Mouse (Mus musculus) heart, embryonic 10.5 days (tissue): ENCODE measurements around the gene Cbx8. TPM values are rescaled to one million over a fixed set of nuclear protein-coding genes. Genes with fewer than 3 reads are reported as not detected.

Experiments
- DNase-seq: peaks from one replicate; pipeline ENCODE4 v3.0.0-alpha.2; 2017; ENCODE audit warnings: low spot score
- H3K27ac ChIP-seq: fragments of 300-500 bp; sonication (generic); 2 replicates; pipeline ENCODE4 v1.5.1; 2016; ENCODE audit warnings: mild to moderate bottlenecking
- H3K27me3 ChIP-seq: fragments of 300-500 bp; sonication (generic); 2 replicates; pipeline ENCODE4 v1.6.1; 2016; ENCODE audit warnings: mild to moderate bottlenecking; ENCODE audit not compliant: poor library complexity, insufficient read depth, severe bottlenecking
- H3K36me3 ChIP-seq: fragments of 300-500 bp; sonication (generic); 2 replicates; pipeline ENCODE4 v1.6.1; 2016; ENCODE audit warnings: mild to moderate bottlenecking, moderate library complexity
- H3K4me1 ChIP-seq: fragments of 300-500 bp; sonication (generic); 2 replicates; pipeline ENCODE4 v1.6.1; 2016; ENCODE audit warnings: mild to moderate bottlenecking
- H3K4me3 ChIP-seq: fragments of 300-500 bp; sonication (generic); 2 replicates; pipeline ENCODE4 v1.5.1; 2016; ENCODE audit warnings: mild to moderate bottlenecking, moderate library complexity
- H3K9me3 ChIP-seq: fragments of 300-500 bp; sonication (generic); 2 replicates; pipeline ENCODE4 v1.6.1; 2016; ENCODE audit warnings: mild to moderate bottlenecking, moderate library complexity
- WGBS: fragments of 180-500 bp; shearing (Covaris S2); methylation state at CpG from one replicate; pipeline ENCODE4 v1.1.7; 2016; 5-methylcytosine and 5-hydroxymethylcytosine counted together
- polyA plus RNA-seq: library from polyadenylated mRNA; unstranded; fragments of >200 nt; fragmentation: Nextera tagmentation; extraction: Ambion mirVana; gene quantifications from 2 replicates; pipeline ENCODE4 v1.2.1, GENCODE M21; 2016

The Cbx8 gene
- polyA plus RNA-seq, 1 experiment from 2014 or later, result 9.7 TPM

- Histone ChIP-seq H3K36me3 (no peaks in the 10 kb centered on the region), H3K4me1 (peaks cover 68% of the 10 kb centered on the region), H3K9me3 (no peaks in the 10 kb centered on the region), H3K27me3 (peaks cover 91% of the 10 kb centered on the region), H3K4me3 (peak overlapping the region; percentile 74), H3K27ac (peak overlapping the region; percentile 94)
- peak; percentile 87 for DNase-seq
- WGBS, result 5% methylated on average over 15 of the region's 15 CpGs
Measured at GRCm38 (mm10) chr11:119051927-119052660, 11.3 kb upstream of the Cbx8 start.

- peaks cover 68% of the 10 kb centered on the region for H3K4me1 ChIP-seq
- no peak overlapping the region; the same call in 1 of the 2 replicates for H3K27ac ChIP-seq
- no peaks in the 10 kb centered on the region for H3K36me3 ChIP-seq
- no peaks in the 10 kb centered on the region for H3K9me3 ChIP-seq
- no peak overlapping the region for H3K4me3 ChIP-seq
- H3K27me3 ChIP-seq, result peaks cover 95% of the 10 kb centered on the region
- DNase-seq, result peak; percentile 72
Measured at GRCm38 (mm10) chr11:119051426-119051825, 10.7 kb upstream of the Cbx8 start.

GRCm38 (mm10) chr11:119050361-119050760 lies 9.6 kb upstream of the Cbx8 start:
- Histone ChIP-seq H3K9me3 (no peaks in the 10 kb centered on the region), H3K27ac (no peak overlapping the region), H3K27me3 (peaks cover 99% of the 10 kb centered on the region), H3K36me3 (no peaks in the 10 kb centered on the region), H3K4me3 (no peak overlapping the region), H3K4me1 (peaks cover 66% of the 10 kb centered on the region)
- WGBS, result 0% methylated on average over 2 of the region's 2 CpGs
- DNase-seq, result no peak

GRCm38 (mm10) chr11:119048133-119048510 lies 7.4 kb upstream of the Cbx8 start:
- Histone ChIP-seq H3K4me1 (peaks cover 57% of the 10 kb centered on the region), H3K27me3 (peaks cover 99% of the 10 kb centered on the region), H3K27ac (no peak overlapping the region), H3K9me3 (no peaks in the 10 kb centered on the region), H3K4me3 (peak overlapping the region; percentile 52), H3K36me3 (no peaks in the 10 kb centered on the region)
- DNase-seq, result no peak
- under 1% methylated on average over 13 of the region's 13 CpGs for WGBS

- Histone ChIP-seq H3K36me3 (no peaks in the 10 kb centered on the region), H3K9me3 (no peaks in the 10 kb centered on the region), H3K4me1 (peaks cover 56% of the 10 kb centered on the region), H3K27ac (no peak overlapping the region), H3K4me3 (peak overlapping the region; percentile 52), H3K27me3 (peaks cover 100% of the 10 kb centered on the region)
- peak; percentile 78 for DNase-seq
- 1% methylated on average over 42 of the region's 43 CpGs for WGBS
Measured at GRCm38 (mm10) chr11:119047261-119048132, 6.7 kb upstream of the Cbx8 start.

- Histone ChIP-seq H3K4me3 (peak overlapping the region; percentile 52), H3K36me3 (no peaks in the 10 kb centered on the region), H3K9me3 (no peaks in the 10 kb centered on the region), H3K4me1 (peaks cover 56% of the 10 kb centered on the region), H3K27ac (peak overlapping the region; percentile 37), H3K27me3 (peaks cover 100% of the 10 kb centered on the region)
- peak; percentile 74 for DNase-seq
- under 1% methylated on average over 39 of the region's 39 CpGs for WGBS
Measured at GRCm38 (mm10) chr11:119046601-119047245, 6.0 kb upstream of the Cbx8 start.

- peak; percentile 79 for DNase-seq
- WGBS, result 1% methylated on average over 41 of the region's 41 CpGs
- Histone ChIP-seq H3K9me3 (no peaks in the 10 kb centered on the region), H3K4me3 (peak overlapping the region; percentile 45), H3K36me3 (no peaks in the 10 kb centered on the region), H3K27me3 (peaks cover 90% of the 10 kb centered on the region), H3K27ac (0 out of 2 replicates have a peak overlapping the region, but pooled peaks have one; percentile 10), H3K4me1 (peaks cover 73% of the 10 kb centered on the region)
Measured at GRCm38 (mm10) chr11:119044551-119045337, 4.0 kb upstream of the Cbx8 start.

- H3K36me3 ChIP-seq, result peaks cover 3% of the 10 kb centered on the region
- H3K4me1 ChIP-seq, result peaks cover 81% of the 10 kb centered on the region
- H3K27me3 ChIP-seq, result peaks cover 89% of the 10 kb centered on the region
- H3K9me3 ChIP-seq, result no peaks in the 10 kb centered on the region
- H3K27ac ChIP-seq, result no peak overlapping the region
- H3K4me3 ChIP-seq, result peak overlapping the region; percentile 45
- DNase-seq, result no peak
- 3% methylated on average over 10 of the region's 10 CpGs for WGBS
Measured at GRCm38 (mm10) chr11:119043761-119044550, 3.2 kb upstream of the Cbx8 start.

- Histone ChIP-seq H3K9me3 (no peaks in the 10 kb centered on the region), H3K36me3 (peaks cover 10% of the 10 kb centered on the region), H3K27ac (no peak overlapping the region), H3K4me3 (peak overlapping the region; percentile 84; the same call in 1 of the 2 replicates), H3K27me3 (peaks cover 89% of the 10 kb centered on the region), H3K4me1 (peaks cover 81% of the 10 kb centered on the region)
- DNase-seq, result no peak
- 3% methylated on average over 4 of the region's 4 CpGs for WGBS
Measured at GRCm38 (mm10) chr11:119043273-119043540, 2.4 kb upstream of the Cbx8 start.

- Histone ChIP-seq H3K4me1 (peaks cover 80% of the 10 kb centered on the region), H3K36me3 (peaks cover 10% of the 10 kb centered on the region), H3K27ac (peak overlapping the region; percentile 45; the same call in 1 of the 2 replicates), H3K27me3 (peaks cover 89% of the 10 kb centered on the region), H3K9me3 (no peaks in the 10 kb centered on the region), H3K4me3 (peak overlapping the region; percentile 84)
- DNase-seq, result no peak
- 1% methylated on average over 52 of the region's 52 CpGs for WGBS
Measured at GRCm38 (mm10) chr11:119042466-119043272, 1.9 kb upstream of the Cbx8 start.

GRCm38 (mm10) chr11:119041750-119042465 lies 1.1 kb upstream of the Cbx8 start:
- peaks cover 89% of the 10 kb centered on the region for H3K27me3 ChIP-seq
- under 1% methylated on average over 29 of the region's 31 CpGs for WGBS
- peak overlapping the region; percentile 94 for H3K27ac ChIP-seq
- H3K4me3 ChIP-seq, result peak overlapping the region; percentile 84
- H3K36me3 ChIP-seq, result peaks cover 10% of the 10 kb centered on the region
- H3K9me3 ChIP-seq, result no peaks in the 10 kb centered on the region
- DNase-seq, result no peak
- peaks cover 80% of the 10 kb centered on the region for H3K4me1 ChIP-seq
